In the genomic region with DNA sequence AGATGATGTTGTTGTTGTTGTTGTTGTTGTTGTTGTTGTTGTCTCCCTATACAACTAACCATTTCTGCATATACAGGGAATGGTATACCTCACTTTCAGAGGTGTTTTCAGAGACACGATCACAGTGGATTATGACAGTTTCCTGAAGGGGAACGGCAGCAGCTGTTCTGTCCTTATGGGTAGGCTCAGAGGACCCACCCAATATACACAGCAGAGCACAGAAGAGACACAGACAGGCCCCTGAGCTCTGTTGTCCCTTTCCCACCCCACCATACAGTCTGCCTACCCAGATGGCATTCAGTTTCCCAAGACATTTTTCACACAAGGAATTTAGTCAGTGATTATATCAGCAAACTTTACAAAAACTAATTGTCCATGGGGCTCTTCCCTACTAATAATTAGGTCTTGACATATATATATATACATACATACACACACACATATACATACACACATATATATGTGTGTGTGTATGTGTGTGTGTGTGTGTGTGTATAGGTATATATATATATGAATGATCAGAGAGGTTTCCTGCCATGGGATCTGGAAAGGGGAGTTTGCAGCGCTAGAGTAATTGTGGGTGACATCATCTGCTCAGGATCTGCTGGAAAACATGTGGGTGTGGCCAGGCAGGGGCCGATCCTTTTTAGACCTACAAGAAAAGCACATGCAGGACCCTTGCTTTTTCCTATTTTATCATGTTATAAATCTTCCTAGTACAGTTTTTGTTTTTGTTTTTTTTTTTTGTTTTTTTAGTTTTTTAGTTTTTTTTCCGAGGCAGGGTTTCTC, we compare ENCODE assay signal across 13 mouse cellular contexts. TPM values are rescaled to one million over a fixed set of nuclear protein-coding genes. Genes with fewer than 3 reads are reported as not detected.
A peak's percentile ranks its signal among the peaks of the same experiment; 100 is the strongest.
DNase-seq lines count a peak whose midpoint lies in the region; ATAC-seq and TF ChIP-seq lines count a peak whose summit lies in the region.
"Had no signal": no experiment of that assay in that cellular context is flagged by ENCODE, and none has a peak within 500 bp of the region (broad histone marks: within the 10 kb centered on the region; RNA-seq: fewer than 3 reads in every experiment).

No protein-coding gene starts in this region.

- ATAC-seq in forebrain, postnatal 0 days, result peak; percentile 60
- ATAC-seq in forebrain, embryonic 15.5 days (replicated peaks), result no peak

- H3K4me3 ChIP-seq in forebrain, postnatal 0 days (ENCODE audit: low read depth, low read length), result no peak overlapping the region
- H3K4me3 ChIP-seq in forebrain, embryonic 15.5 days, result no peak overlapping the region
- no peak overlapping the region for H3K4me3 ChIP-seq in thymus, adult 2 months (ENCODE audit: control insufficient read depth, insufficient read depth, low read length)
- H3K4me3 ChIP-seq: limb, embryonic 10.5 days had no signal

- H3K36me3 ChIP-seq in forebrain, postnatal 0 days (ENCODE audit: insufficient read depth), result no peaks in the 10 kb centered on the region
- H3K36me3 ChIP-seq in forebrain, embryonic 15.5 days, result no peaks in the 10 kb centered on the region
- H3K36me3 ChIP-seq in thymus, adult 2 months (ENCODE audit: control insufficient read depth, insufficient read depth, low read length), result no peaks in the 10 kb centered on the region
- H3K36me3 ChIP-seq: limb, embryonic 10.5 days had no signal

- no peaks in the 10 kb centered on the region for H3K4me1 ChIP-seq in forebrain, postnatal 0 days (ENCODE audit: insufficient read depth)
- no peaks in the 10 kb centered on the region for H3K4me1 ChIP-seq in forebrain, embryonic 15.5 days
- peaks cover 19% of the 10 kb centered on the region for H3K4me1 ChIP-seq in thymus, adult 2 months (replicated peaks; ENCODE audit: control insufficient read depth, insufficient read depth, low read length)

- no peaks in the 10 kb centered on the region for H3K9me3 ChIP-seq in forebrain, postnatal 0 days (ENCODE audit: low read length)
- H3K9me3 ChIP-seq in forebrain, embryonic 15.5 days, result no peaks in the 10 kb centered on the region
- H3K9me3 ChIP-seq: limb, embryonic 10.5 days had no signal

- TF ChIP-seq CTCF in forebrain, postnatal 0 days (IDR thresholded peaks at IDR 0.05; ENCODE audit: low read depth), result no peak
- no peak for TF ChIP-seq CTCF in thymus, adult 2 months (IDR thresholded peaks at IDR 0.05; ENCODE audit: borderline replicate concordance, control insufficient read depth, extremely low read depth, insufficient read depth, low read length, poor library complexity)

- no peak for TF ChIP-seq POLR2A in thymus, adult 2 months (IDR thresholded peaks at IDR 0.05; ENCODE audit: control insufficient read depth, extremely low read depth, insufficient read depth, low read length, poor library complexity)

- no peak overlapping the region for H3K27ac ChIP-seq in forebrain, postnatal 0 days (ENCODE audit: low read depth, low read length)
- H3K27ac ChIP-seq in forebrain, embryonic 15.5 days (replicated peaks), result no peak overlapping the region
- peak overlapping the region; percentile 97 for H3K27ac ChIP-seq in thymus, adult 2 months (ENCODE audit: control insufficient read depth, insufficient read depth, low read length)
- H3K27ac ChIP-seq: limb, embryonic 10.5 days had no signal

- H3K9ac ChIP-seq in forebrain, postnatal 0 days, result no peak overlapping the region
- no peak overlapping the region for H3K9ac ChIP-seq in forebrain, embryonic 15.5 days (replicated peaks)

- H3K27me3 ChIP-seq in forebrain, postnatal 0 days (ENCODE audit: insufficient read depth, low read length), result no peaks in the 10 kb centered on the region
- no peaks in the 10 kb centered on the region for H3K27me3 ChIP-seq in forebrain, embryonic 15.5 days
- H3K27me3 ChIP-seq in thymus, adult 2 months (ENCODE audit: control insufficient read depth, insufficient read depth, low read length), result no peaks in the 10 kb centered on the region

- H3K4me2 ChIP-seq in forebrain, postnatal 0 days (ENCODE audit: low read depth), result no peak overlapping the region
- H3K4me2 ChIP-seq in forebrain, embryonic 15.5 days (replicated peaks), result no peak overlapping the region
- H3K4me2 ChIP-seq: midbrain, embryonic 11.5 days had no signal

- DNase-seq in forebrain, postnatal 0 days, result no peak
- DNase-seq in kidney, postnatal 10 days, result peak; percentile 24
- no peak for DNase-seq in kidney, adult 11 months
- DNase-seq in brain, adult 2 months (ENCODE audit: low read depth, low spot score), result peak; percentile 35
- peak; percentile 22 for DNase-seq in thymus, adult 2 months
- no peak for DNase-seq in Muller cell, postnatal 12 days (ENCODE audit: inconsistent ontology term)
- no peak for DNase-seq in left cerebral cortex, adult 11 months (ENCODE audit: low spot score)
- DNase-seq: cerebellum, postnatal 36 days; gastrocnemius, postnatal 14 days; kidney, postnatal 14 days had no signal

- WGBS in forebrain, postnatal 0 days, result 72% methylated on average over 5 of the region's 5 CpGs
- 81% methylated on average over 5 of the region's 5 CpGs for WGBS in forebrain, embryonic 15.5 days
- 42% methylated on average over 5 of the region's 5 CpGs for WGBS in thymus, adult 2 months

RNA-seq across cellular contexts. Expression of gene Lrrc8b, which starts 26.8 kb away (rescaled TPM):
- total RNA-seq in forebrain, postnatal 0 days (2014; rRNA removed), result 57.3 and 64.0 TPM in 2 replicates
- 16.5 and 20.8 TPM in 2 replicates for polyA plus RNA-seq in forebrain, postnatal 0 days (2015; fragmentation: Nextera tagmentation; extraction: Ambion mirVana)
- polyA plus RNA-seq in forebrain, embryonic 15.5 days (2015; fragmentation: Nextera tagmentation; extraction: Ambion mirVana), result 15.5 and 16.0 TPM in 2 replicates
- polyA plus RNA-seq in thymus, adult 2 months (2012; rRNA removed), result 19.2 and 22.5 TPM in 2 replicates

Comparison
In these comparisons a context has a peak if more than half of its experiments do, and no peak if none do; other contexts are left out.
1. DNase-seq: peak in kidney, postnatal 10 days (single experiment), brain, adult 2 months (single experiment) and thymus, adult 2 months (single experiment); none in forebrain, postnatal 0 days (single experiment), kidney, adult 11 months (single experiment), Muller cell, postnatal 12 days (single experiment) and left cerebral cortex, adult 11 months (single experiment).